Mouse (Mus musculus): ENCODE measurements around the gene 2810459M11Rik. TPM values are rescaled to one million over a fixed set of nuclear protein-coding genes. Genes with fewer than 3 reads are reported as not detected.
"Not testable (repeated sequence)": the region's sequence is repeated elsewhere in the genome, so short reads cannot be mapped to it uniquely, and the experiment has no call there.

The 2810459M11Rik gene
- 9.2 and 9.6 TPM in 2 replicates for polyA plus RNA-seq (2015; fragmentation: Nextera tagmentation; extraction: Ambion mirVana)

DNA sequence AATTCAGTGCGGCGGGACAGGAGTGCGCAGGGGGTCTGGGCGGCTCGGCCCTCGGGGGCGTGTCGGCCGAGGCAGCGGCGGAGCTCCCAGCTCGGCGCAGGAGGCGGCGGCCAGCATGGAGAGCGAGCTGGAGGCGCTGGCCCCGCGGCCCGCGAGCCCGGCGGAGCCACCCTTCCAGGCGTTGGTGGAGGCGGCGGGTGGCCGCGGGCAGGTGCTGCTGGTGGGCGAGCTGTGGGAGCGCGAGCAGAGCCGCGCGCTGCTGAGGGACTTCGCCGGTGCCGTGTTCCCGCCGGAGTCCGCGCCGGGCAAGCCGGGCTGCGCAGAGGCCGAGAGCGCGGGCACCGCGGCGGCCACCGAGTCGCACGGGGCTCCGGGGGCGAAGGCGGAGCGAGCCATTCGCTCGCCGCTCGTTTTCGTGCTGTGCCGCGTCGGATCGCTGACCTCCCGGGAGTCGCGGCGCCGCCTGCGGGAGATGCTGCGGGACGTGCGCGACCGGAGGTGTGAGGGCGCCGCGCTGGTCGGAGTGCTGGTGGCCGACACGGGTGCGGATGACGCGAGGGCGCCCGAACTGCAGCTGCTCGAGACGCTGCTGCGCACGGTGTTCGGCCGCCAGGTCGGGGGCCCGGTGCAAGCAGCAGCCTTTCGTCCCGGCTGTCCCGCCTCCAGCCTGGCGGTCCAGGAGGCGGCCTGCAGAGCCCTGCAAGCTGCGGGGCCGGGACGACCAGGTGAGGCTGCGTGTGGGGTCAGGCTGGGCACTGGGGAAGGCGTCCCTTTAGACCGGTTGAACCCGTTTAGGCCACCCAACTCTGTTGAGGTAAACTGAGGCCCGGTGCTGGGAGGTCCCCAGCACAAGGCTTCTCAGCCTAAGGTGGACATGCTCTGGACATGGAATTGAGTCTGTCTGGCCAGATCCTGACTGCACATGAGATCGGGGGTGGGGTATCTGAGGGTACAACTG is at the start of gene 2810459M11Rik:
TSS of gene 2810459M11Rik (plus strand) at position 16 of the 958 bp plus-strand sequence.
- WGBS = under 1% methylated on average over 108 of the region's 110 CpGs
- H3K27me3 ChIP-seq (replicated peaks; ENCODE audit: control insufficient read depth, insufficient read depth, low read length) = peaks cover 18% of the 10 kb centered on the region

DNA sequence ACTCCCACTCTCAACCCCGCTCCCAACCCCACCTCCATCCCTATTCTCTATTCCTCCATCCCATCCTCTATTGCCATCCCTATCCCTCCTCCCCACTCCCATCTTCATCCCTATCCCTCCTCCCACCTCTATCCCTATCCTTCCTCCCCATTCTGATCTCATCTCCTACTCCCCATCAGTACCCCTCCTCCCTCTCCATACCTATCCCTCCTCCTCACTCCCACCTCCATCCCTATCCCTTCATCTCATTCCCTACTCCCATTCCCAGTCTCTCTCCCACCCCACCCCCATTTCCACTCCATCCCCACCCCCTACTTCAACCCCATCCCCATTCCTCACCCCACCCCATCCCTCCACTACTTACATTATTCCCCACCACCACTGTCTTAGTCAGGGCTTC is 48.4 kb upstream of the 2810459M11Rik start:
- Histone ChIP-seq H3K4me2 (ENCODE audit: low read length) (no peak overlapping the region), H3K9ac (replicated peaks; ENCODE audit: low read depth, low read length) (no peak overlapping the region), H3K27ac (ENCODE audit: low read length) (no peak overlapping the region), H3K9me3 (ENCODE audit: control insufficient read depth, low read length) (peaks cover 2% of the 10 kb centered on the region; the same call in 1 of the 2 replicates), H3K27me3 (replicated peaks; ENCODE audit: control insufficient read depth, insufficient read depth, low read length) (no peaks in the 10 kb centered on the region), H3K4me3 (replicated peaks; ENCODE audit: low read length) (no peak overlapping the region), H3K4me1 (replicated peaks; ENCODE audit: control insufficient read depth, insufficient read depth, low read length) (no peaks in the 10 kb centered on the region), H3K36me3 (ENCODE audit: control insufficient read depth, insufficient read depth) (no peaks in the 10 kb centered on the region)
- no peak for ATAC-seq
- WGBS = 100% methylated on average over 1 of the region's 1 CpGs

More for the DNA sequence above, at the start of gene 2810459M11Rik:
- ATAC-seq = peak; percentile 75
- Histone ChIP-seq H3K4me1 (replicated peaks; ENCODE audit: control insufficient read depth, insufficient read depth, low read length) (peaks cover 15% of the 10 kb centered on the region), H3K4me2 (ENCODE audit: low read length) (peak within 1 kb of the TSS; percentile 98), H3K27ac (ENCODE audit: low read length) (no peak within 1 kb of the TSS), H3K9ac (replicated peaks; ENCODE audit: low read depth, low read length) (peak within 1 kb of the TSS; percentile 74), H3K9me3 (ENCODE audit: control insufficient read depth, low read length) (peaks cover 4% of the 10 kb centered on the region; the same call in 1 of the 2 replicates), H3K36me3 (ENCODE audit: control insufficient read depth, insufficient read depth) (no peaks in the 10 kb centered on the region), H3K4me3 (replicated peaks; ENCODE audit: low read length) (peak within 1 kb of the TSS; percentile 66)

DNA sequence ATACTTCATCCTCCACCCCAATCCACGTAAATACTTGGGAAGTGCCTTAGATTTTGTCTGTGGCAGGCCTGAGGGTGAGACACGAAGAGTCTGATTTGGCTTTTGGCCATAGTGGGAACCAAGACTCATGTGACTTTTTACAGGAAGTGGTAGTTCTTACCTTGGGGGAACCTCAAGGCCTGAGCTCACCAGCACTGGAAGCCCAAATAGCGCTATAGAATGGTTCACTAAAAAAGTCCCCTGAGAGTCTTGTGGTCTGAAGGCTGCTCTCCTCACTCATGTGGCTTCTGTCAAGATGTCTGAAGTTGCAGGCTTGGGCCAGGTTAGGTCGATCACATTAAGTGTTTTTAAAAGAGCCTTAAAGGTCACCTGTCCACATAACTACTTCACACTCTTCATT is 47.7 kb upstream of the 2810459M11Rik start:
- Histone ChIP-seq H3K27ac (ENCODE audit: low read length) (no peak overlapping the region), H3K9ac (replicated peaks; ENCODE audit: low read depth, low read length) (no peak overlapping the region), H3K4me2 (ENCODE audit: low read length) (no peak overlapping the region), H3K9me3 (ENCODE audit: control insufficient read depth, low read length) (peaks cover 2% of the 10 kb centered on the region; the same call in 1 of the 2 replicates), H3K27me3 (replicated peaks; ENCODE audit: control insufficient read depth, insufficient read depth, low read length) (no peaks in the 10 kb centered on the region), H3K4me1 (replicated peaks; ENCODE audit: control insufficient read depth, insufficient read depth, low read length) (no peaks in the 10 kb centered on the region), H3K4me3 (replicated peaks; ENCODE audit: low read length) (no peak overlapping the region), H3K36me3 (ENCODE audit: control insufficient read depth, insufficient read depth) (no peaks in the 10 kb centered on the region)
- ATAC-seq = no peak
- WGBS = 87% methylated on average over 4 of the region's 4 CpGs

DNA sequence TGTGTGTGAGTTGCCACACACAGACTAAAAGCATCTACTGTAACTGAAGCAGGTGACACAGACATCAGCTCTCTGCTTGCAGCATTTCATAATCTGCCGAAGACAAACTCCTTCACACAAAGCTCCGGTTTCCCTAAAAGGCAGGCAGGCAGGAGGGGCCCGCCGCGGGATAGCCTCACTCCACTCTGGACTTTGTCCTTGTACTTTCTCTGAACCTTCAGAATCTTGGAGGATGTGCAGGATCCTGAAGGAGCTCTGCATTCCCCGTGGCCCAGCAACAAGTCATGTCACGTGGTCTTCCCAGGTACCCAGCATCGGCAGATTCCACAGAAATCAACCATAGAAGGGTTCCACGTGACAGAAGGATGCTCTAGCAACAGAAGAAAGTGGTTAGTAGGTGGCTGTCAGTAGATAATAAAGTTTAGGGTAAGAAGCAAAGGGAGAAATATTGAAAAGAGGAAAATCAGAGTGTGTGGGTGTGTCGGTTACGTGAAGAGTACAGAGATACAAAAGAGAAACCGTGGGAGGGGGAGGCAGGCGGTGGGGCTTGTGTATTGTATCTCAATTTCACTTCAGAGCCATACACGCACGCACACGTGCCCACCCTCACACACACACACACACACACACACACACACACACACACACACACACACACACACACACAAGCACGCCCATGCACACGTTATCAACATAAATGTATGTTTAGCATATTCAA is 45.7 kb upstream of the 2810459M11Rik start:
- peaks cover 2% of the 10 kb centered on the region; the same call in 1 of the 2 replicates for H3K9me3 ChIP-seq (ENCODE audit: control insufficient read depth, low read length)
- H3K9ac ChIP-seq (replicated peaks; ENCODE audit: low read depth, low read length) = no peak overlapping the region
- WGBS = 83% methylated on average over 18 of the region's 18 CpGs
- no peak overlapping the region for H3K4me3 ChIP-seq (replicated peaks; ENCODE audit: low read length)
- H3K4me2 ChIP-seq (ENCODE audit: low read length) = no peak overlapping the region
- no peak overlapping the region for H3K27ac ChIP-seq (ENCODE audit: low read length)
- ATAC-seq = no peak
- H3K4me1 ChIP-seq (replicated peaks; ENCODE audit: control insufficient read depth, insufficient read depth, low read length) = no peaks in the 10 kb centered on the region
- H3K36me3 ChIP-seq (ENCODE audit: control insufficient read depth, insufficient read depth) = no peaks in the 10 kb centered on the region
- H3K27me3 ChIP-seq (replicated peaks; ENCODE audit: control insufficient read depth, insufficient read depth, low read length) = no peaks in the 10 kb centered on the region

DNA sequence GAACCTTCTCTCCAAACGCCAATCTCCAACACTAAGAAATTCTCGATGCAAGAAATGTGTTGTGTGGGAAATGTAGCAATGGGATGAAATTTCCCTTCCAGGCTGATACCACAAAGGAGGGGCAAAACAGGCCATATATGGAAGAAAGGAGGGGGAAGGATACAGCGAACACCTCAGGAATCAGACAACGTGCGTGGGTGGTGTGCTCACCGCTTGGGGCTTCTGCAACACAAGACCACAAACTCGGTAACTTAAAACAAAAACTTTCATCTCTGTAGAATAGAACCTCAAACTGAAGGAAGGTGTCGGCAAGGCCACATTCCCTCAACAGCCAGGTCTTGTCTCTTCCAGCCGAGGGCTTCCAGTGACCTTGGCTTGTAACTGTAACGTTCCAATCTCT is 40.1 kb upstream of the 2810459M11Rik start:
- no peak overlapping the region for H3K27ac ChIP-seq (ENCODE audit: low read length)
- H3K36me3 ChIP-seq (ENCODE audit: control insufficient read depth, insufficient read depth) = no peaks in the 10 kb centered on the region
- H3K4me2 ChIP-seq (ENCODE audit: low read length) = no peak overlapping the region
- 91% methylated on average over 10 of the region's 10 CpGs for WGBS
- no peaks in the 10 kb centered on the region for H3K9me3 ChIP-seq (ENCODE audit: control insufficient read depth, low read length)
- ATAC-seq = no peak
- no peaks in the 10 kb centered on the region for H3K27me3 ChIP-seq (replicated peaks; ENCODE audit: control insufficient read depth, insufficient read depth, low read length)
- 0 out of 2 replicates have a peak, but pooled peaks cover 3% of the 10 kb centered on the region for H3K4me1 ChIP-seq (replicated peaks; ENCODE audit: control insufficient read depth, insufficient read depth, low read length)
- H3K9ac ChIP-seq (replicated peaks; ENCODE audit: low read depth, low read length) = no peak overlapping the region
- H3K4me3 ChIP-seq (replicated peaks; ENCODE audit: low read length) = no peak overlapping the region

DNA sequence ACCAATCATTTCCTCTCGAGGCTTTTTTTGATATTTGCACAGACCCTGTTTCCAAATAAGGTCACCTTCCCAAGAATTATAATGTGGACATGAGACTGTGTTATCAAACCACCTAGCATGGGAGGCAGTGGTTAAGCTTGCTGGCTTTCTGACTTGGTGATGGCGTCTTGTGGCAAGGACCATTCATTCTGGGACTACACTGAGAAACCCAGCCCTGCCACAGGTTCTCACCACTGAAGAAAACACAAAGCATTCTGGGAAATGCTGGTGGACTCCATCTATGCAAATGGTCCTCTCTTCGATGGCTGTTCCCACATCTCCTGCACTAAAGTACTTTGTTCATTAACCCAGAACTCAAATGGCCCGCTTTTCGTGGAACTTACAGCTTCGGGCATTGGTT is 39.6 kb upstream of the 2810459M11Rik start:
- Histone ChIP-seq H3K9me3 (ENCODE audit: control insufficient read depth, low read length) (no peaks in the 10 kb centered on the region), H3K4me3 (replicated peaks; ENCODE audit: low read length) (no peak overlapping the region), H3K27ac (ENCODE audit: low read length) (no peak overlapping the region), H3K4me2 (ENCODE audit: low read length) (no peak overlapping the region), H3K4me1 (replicated peaks; ENCODE audit: control insufficient read depth, insufficient read depth, low read length) (0 out of 2 replicates have a peak, but pooled peaks cover 3% of the 10 kb centered on the region), H3K36me3 (ENCODE audit: control insufficient read depth, insufficient read depth) (no peaks in the 10 kb centered on the region), H3K9ac (replicated peaks; ENCODE audit: low read depth, low read length) (no peak overlapping the region), H3K27me3 (replicated peaks; ENCODE audit: control insufficient read depth, insufficient read depth, low read length) (no peaks in the 10 kb centered on the region)
- WGBS = 88% methylated on average over 6 of the region's 6 CpGs
- ATAC-seq = no peak

DNA sequence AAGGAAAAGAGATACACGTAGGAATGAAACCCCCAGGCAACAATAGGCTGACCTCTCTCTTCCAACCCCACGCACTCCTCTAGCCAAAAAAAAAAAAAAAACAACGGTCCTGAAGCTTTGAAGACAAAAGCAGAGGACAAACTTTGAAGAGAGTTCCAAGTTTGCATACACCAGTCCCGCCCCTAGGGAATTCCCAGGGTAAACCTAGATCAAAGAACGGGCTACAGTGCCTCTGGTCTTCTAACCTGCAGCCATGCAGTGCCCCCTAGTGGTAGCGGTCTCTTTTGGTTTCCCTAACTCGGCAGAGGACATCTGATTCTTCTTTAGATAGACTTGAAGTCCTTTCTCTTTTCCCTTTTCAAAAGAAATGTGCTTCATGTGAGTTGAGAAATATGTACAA is 37.9 kb upstream of the 2810459M11Rik start:
- no peak overlapping the region; the same call in 1 of the 2 replicates for H3K4me2 ChIP-seq (ENCODE audit: low read length)
- H3K9me3 ChIP-seq (ENCODE audit: control insufficient read depth, low read length) = no peaks in the 10 kb centered on the region
- no peak overlapping the region for H3K9ac ChIP-seq (replicated peaks; ENCODE audit: low read depth, low read length)
- no peaks in the 10 kb centered on the region for H3K36me3 ChIP-seq (ENCODE audit: control insufficient read depth, insufficient read depth)
- 0 out of 2 replicates have a peak, but pooled peaks cover 3% of the 10 kb centered on the region for H3K4me1 ChIP-seq (replicated peaks; ENCODE audit: control insufficient read depth, insufficient read depth, low read length)
- 1% methylated on average over 7 of the region's 7 CpGs for WGBS
- no peak overlapping the region for H3K27ac ChIP-seq (ENCODE audit: low read length)
- ATAC-seq = peak; percentile 92
- H3K4me3 ChIP-seq (replicated peaks; ENCODE audit: low read length) = no peak overlapping the region
- H3K27me3 ChIP-seq (replicated peaks; ENCODE audit: control insufficient read depth, insufficient read depth, low read length) = no peaks in the 10 kb centered on the region

DNA sequence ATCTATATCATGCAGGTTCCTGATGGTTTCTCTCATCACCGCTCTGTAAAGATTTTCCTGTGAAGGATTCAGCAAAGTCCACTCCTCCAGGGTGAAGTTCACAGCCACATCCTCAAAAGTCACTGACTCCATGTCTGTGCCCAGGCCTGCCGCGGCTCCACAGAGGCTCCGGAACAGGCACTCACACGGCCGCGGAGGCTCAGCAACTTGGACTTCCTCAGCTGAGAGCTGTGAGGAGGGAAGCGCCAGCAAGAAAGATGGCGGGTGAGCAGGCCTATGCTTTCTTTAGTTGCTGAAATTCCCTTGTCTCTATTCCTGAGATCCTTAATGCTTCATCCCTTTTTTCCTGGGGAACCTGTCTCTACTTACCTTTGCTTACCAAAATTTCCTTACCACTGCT is 29.9 kb upstream of the 2810459M11Rik start:
- not testable (repeated sequence) for H3K4me2 ChIP-seq (ENCODE audit: low read length); H3K36me3 ChIP-seq (ENCODE audit: control insufficient read depth, insufficient read depth); H3K9ac ChIP-seq (replicated peaks; ENCODE audit: low read depth, low read length); H3K27ac ChIP-seq (ENCODE audit: low read length); H3K9me3 ChIP-seq (ENCODE audit: control insufficient read depth, low read length); H3K4me1 ChIP-seq (replicated peaks; ENCODE audit: control insufficient read depth, insufficient read depth, low read length); H3K27me3 ChIP-seq (replicated peaks; ENCODE audit: control insufficient read depth, insufficient read depth, low read length); H3K4me3 ChIP-seq (replicated peaks; ENCODE audit: low read length)
- peak; percentile 45; the same call in 1 of the 2 replicates for ATAC-seq
- WGBS = 95% methylated on average over 9 of the region's 9 CpGs

DNA sequence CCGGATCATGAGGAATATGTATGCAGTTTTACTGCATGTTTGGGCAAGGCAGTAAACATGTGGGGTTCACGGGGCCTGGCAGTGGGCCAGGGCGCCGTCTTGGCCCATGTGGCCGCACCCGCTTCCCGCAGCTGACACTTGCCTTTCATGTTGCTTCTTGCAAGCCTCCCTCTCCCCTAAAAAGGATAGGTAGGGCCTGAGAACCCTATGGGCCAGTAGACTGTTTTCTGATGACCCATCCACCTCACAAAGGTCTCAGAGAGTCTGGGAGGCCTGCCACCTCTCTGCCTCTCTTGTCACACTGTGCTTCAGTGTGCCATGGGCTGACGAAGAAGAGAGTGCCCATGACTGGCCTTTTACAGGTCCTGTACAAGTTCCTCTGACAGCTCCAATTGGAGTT is 29.1 kb upstream of the 2810459M11Rik start, which contains the start of gene Spata3:
TSS of gene Spata3 (plus strand) at position 301 of the 400 bp plus-strand sequence.
- H3K27me3 ChIP-seq (replicated peaks; ENCODE audit: control insufficient read depth, insufficient read depth, low read length) = no peaks in the 10 kb centered on the region; the same call in 1 of the 2 replicates
- no peak within 1 kb of the TSS for H3K27ac ChIP-seq (ENCODE audit: low read length)
- H3K4me3 ChIP-seq (replicated peaks; ENCODE audit: low read length) = no peak within 1 kb of the TSS
- H3K36me3 ChIP-seq (ENCODE audit: control insufficient read depth, insufficient read depth) = no peaks in the 10 kb centered on the region
- no peak for ATAC-seq
- 92% methylated on average over 8 of the region's 8 CpGs for WGBS
- no peaks in the 10 kb centered on the region for H3K9me3 ChIP-seq (ENCODE audit: control insufficient read depth, low read length)
- H3K4me2 ChIP-seq (ENCODE audit: low read length) = no peak within 1 kb of the TSS
- peaks cover 7% of the 10 kb centered on the region; the same call in 1 of the 2 replicates for H3K4me1 ChIP-seq (replicated peaks; ENCODE audit: control insufficient read depth, insufficient read depth, low read length)
- H3K9ac ChIP-seq (replicated peaks; ENCODE audit: low read depth, low read length) = no peak within 1 kb of the TSS

All from forebrain, embryonic 16.5 days (tissue).